Mouse (Mus musculus) forebrain, postnatal 0 days (tissue): ENCODE data around the gene Ttc21b. TPM values are rescaled to one million over a fixed set of nuclear protein-coding genes. Genes with fewer than 3 reads are reported as not detected.

ENCODE experiments used
- ATAC-seq: fragments of 200-750 bp; cut with Nextera tagmentation; 2 replicates; pipeline ENCODE4 v1.8.0; 2017; ENCODE audit warnings: mild to moderate bottlenecking, moderate library complexity
- DNase-seq: peaks from one replicate; pipeline ENCODE4 v3.0.0-alpha.2; 2015
- H3K27ac ChIP-seq: fragments of 300-500 bp; sonication (generic); 2 replicates; pipeline ENCODE4 v1.5.1; 2014; ENCODE audit warnings: low read depth, mild to moderate bottlenecking, antibody characterized with exemption, low read length, moderate library complexity, mixed read lengths
- H3K27me3 ChIP-seq: fragments of 300-500 bp; sonication (generic); 2 replicates; pipeline ENCODE4 v1.6.1; 2014; ENCODE audit warnings: mild to moderate bottlenecking, low read length, mixed read lengths; ENCODE audit not compliant: insufficient read depth
- H3K36me3 ChIP-seq: fragments of 300-500 bp; sonication (generic); 2 replicates; pipeline ENCODE4 v1.6.1; 2014; ENCODE audit warnings: mild to moderate bottlenecking, moderate library complexity; ENCODE audit not compliant: insufficient read depth
- H3K4me1 ChIP-seq: fragments of 300-500 bp; sonication (generic); 2 replicates; pipeline ENCODE4 v1.6.1; 2014; ENCODE audit warnings: antibody characterized with exemption; ENCODE audit not compliant: insufficient read depth
- H3K4me2 ChIP-seq: fragments of 300-500 bp; sonication (generic); 2 replicates; pipeline ENCODE4 v1.6.1; 2014; ENCODE audit warnings: low read depth, mild to moderate bottlenecking, moderate library complexity
- H3K4me3 ChIP-seq: fragments of 300-500 bp; sonication (generic); 2 replicates; pipeline ENCODE4 v1.5.1; 2014; ENCODE audit warnings: low read depth, low read length, mixed read lengths
- H3K9ac ChIP-seq: fragments of 300-500 bp; sonication (generic); 2 replicates; pipeline ENCODE4 v1.6.1; 2014; ENCODE audit warnings: mild to moderate bottlenecking
- H3K9me3 ChIP-seq: fragments of 300-500 bp; sonication (generic); 2 replicates; pipeline ENCODE4 v1.6.1; 2016; ENCODE audit warnings: low read length
- CTCF ChIP-seq: sonication (generic); IDR thresholded peaks from 2 replicates; pipeline ENCODE4 v1.5.1; 2016; ENCODE audit warnings: antibody characterized with exemption, control low read depth, low read depth
- WGBS: fragments of 180-500 bp; shearing (Covaris S2); extraction: QIAGEN DNeasy Blood & Tissue Kit; methylation state at CpG from one replicate; pipeline ENCODE4 v1.1.7; 2014; 5-methylcytosine and 5-hydroxymethylcytosine counted together
- polyA plus RNA-seq: library from polyadenylated mRNA; unstranded; fragments of >200 nt; fragmentation: Nextera tagmentation; extraction: Ambion mirVana; gene quantifications from 2 replicates; pipeline ENCODE4 v1.2.1, GENCODE M21; 2015
- total RNA-seq: library from RNA; depleted of rRNA; stranded (reverse); fragments of >200 nt; gene quantifications from 2 replicates; pipeline ENCODE4 v1.2.3, GENCODE M21; 2014; rRNA removed

Ttc21b gene
- total and polyA plus RNA-seq, 2 experiments from 2014 or later = 6.1 to 15.3 TPM

DNA sequence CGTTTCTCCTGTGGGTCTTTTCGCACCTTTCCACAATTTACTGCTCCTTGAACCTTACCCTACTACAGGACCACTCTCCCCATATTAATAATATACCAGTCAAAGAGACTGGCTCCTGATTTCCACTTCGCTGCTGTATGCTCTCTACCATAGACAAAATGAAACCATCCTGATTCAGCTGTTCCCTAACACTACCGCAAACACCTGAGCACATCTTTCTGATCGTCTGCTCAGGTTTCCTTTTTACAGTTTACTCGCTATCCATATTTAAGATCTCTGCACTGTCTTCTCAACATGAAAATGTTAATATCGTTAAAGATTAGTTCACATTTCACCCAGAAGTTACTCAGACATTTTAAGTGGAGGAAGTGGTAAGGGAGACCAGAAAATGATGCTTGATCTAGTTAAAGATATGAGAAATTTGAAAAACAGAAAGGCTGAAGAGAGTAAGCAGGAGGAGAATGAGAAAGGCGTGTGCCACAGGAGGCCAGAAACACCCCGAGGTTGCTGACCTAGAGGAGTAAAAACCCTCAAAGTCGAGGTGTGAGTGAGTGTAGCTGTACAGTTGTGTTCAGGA lies 107.7 kb downstream of the Ttc21b start:
- H3K4me3 ChIP-seq = no peak overlapping the region
- no peaks in the 10 kb centered on the region for H3K9me3 ChIP-seq
- no peaks in the 10 kb centered on the region for H3K36me3 ChIP-seq
- no peak for TF ChIP-seq CTCF
- ATAC-seq (no peak), DNase-seq (no peak)
- H3K4me1 ChIP-seq = no peaks in the 10 kb centered on the region
- no peak overlapping the region for H3K27ac ChIP-seq
- 86% methylated on average over 10 of the region's 10 CpGs for WGBS
- H3K27me3 ChIP-seq = no peaks in the 10 kb centered on the region
- no peak overlapping the region for H3K9ac ChIP-seq
- H3K4me2 ChIP-seq = no peak overlapping the region

GRCm38 (mm10) chr2:66146473-66146872 lies 109.9 kb downstream of the Ttc21b start:
- peak; percentile 32 for DNase-seq
- H3K4me3 ChIP-seq = no peak overlapping the region
- ATAC-seq = peak; percentile 36
- no peak for TF ChIP-seq CTCF
- no peaks in the 10 kb centered on the region for H3K4me1 ChIP-seq
- WGBS = 20% methylated on average over 4 of the region's 4 CpGs
- no peaks in the 10 kb centered on the region for H3K27me3 ChIP-seq
- no peaks in the 10 kb centered on the region for H3K9me3 ChIP-seq
- no peak overlapping the region for H3K27ac ChIP-seq
- H3K36me3 ChIP-seq = no peaks in the 10 kb centered on the region
- no peak overlapping the region for H3K9ac ChIP-seq
- no peak overlapping the region for H3K4me2 ChIP-seq

DNA sequence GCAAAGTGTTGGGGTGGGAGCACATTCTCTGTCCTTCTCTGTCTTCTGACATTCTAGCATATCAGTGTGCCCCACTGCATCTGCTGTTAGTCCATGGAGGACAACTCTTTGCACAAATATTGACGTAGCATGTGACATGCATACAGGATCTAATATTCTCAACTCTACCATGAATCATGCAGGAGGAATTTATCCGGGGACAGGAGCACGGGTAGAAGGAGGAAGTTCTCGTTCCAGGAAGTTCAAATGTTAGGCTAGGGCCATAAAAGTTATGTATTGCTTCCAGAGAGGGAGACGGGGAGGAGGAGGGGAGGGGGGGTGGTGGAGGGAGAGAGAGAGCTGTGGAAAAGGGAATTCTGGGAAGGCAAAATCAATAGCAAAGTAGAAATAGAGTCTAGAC lies 111.6 kb downstream of the Ttc21b start:
- H3K9me3 ChIP-seq = no peaks in the 10 kb centered on the region
- 83% methylated on average over 5 of the region's 5 CpGs for WGBS
- H3K27ac ChIP-seq = no peak overlapping the region
- H3K9ac ChIP-seq = no peak overlapping the region
- no peak for TF ChIP-seq CTCF
- no peak overlapping the region for H3K4me3 ChIP-seq
- no peak overlapping the region for H3K4me2 ChIP-seq
- ATAC-seq (no peak), DNase-seq (no peak)
- no peaks in the 10 kb centered on the region for H3K27me3 ChIP-seq
- H3K36me3 ChIP-seq = no peaks in the 10 kb centered on the region
- H3K4me1 ChIP-seq = no peaks in the 10 kb centered on the region; the same call in 1 of the 2 replicates

DNA sequence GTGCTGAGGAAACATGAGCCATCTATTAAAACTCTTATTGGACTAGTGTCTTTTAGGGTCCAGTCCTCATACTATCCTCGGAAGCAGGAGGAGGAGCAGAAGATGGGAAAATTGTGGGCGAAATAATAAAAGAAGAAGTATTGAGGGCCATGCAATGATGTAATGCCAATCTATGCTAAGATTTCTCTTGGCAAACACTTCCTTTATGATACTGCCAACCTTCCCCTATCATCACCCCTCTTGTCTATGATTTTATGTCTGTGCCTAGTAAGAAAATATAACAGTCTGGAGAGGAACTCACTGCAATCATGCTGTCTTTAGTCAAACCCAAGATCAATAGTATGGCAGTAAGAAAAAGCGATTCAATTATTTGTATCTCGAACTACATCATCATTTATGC lies 113.1 kb downstream of the Ttc21b start:
- no peaks in the 10 kb centered on the region for H3K9me3 ChIP-seq
- TF ChIP-seq CTCF = no peak
- no peak overlapping the region for H3K27ac ChIP-seq
- H3K4me3 ChIP-seq = no peak overlapping the region
- WGBS = 91% methylated on average over 4 of the region's 4 CpGs
- H3K4me1 ChIP-seq = no peaks in the 10 kb centered on the region; the same call in 1 of the 2 replicates
- no peak for ATAC-seq
- H3K9ac ChIP-seq = no peak overlapping the region
- H3K36me3 ChIP-seq = no peaks in the 10 kb centered on the region
- DNase-seq = no peak
- no peaks in the 10 kb centered on the region for H3K27me3 ChIP-seq
- H3K4me2 ChIP-seq = no peak overlapping the region

DNA sequence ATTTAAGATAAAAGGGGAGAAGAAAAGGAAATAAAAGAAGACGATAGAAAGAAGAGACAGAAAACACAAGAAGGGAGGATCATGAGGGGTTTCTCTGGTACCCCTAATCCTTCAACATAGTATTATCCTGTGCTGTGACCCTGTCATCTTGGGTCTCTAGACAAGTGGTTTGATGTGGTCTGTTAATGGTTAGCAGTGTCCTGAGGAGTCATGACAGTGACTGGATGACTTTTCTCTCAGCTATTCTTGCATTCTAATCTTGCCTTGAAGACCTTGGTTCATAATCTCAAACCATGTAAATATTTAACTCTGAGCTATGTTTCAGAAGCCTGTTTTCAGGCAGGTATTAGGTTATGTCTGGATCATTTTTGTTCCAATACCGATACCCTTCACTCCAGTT lies 113.7 kb downstream of the Ttc21b start:
- 87% methylated on average over 2 of the region's 2 CpGs for WGBS
- H3K27ac ChIP-seq = no peak overlapping the region
- no peak for ATAC-seq
- no peak overlapping the region for H3K9ac ChIP-seq
- no peaks in the 10 kb centered on the region for H3K36me3 ChIP-seq
- no peaks in the 10 kb centered on the region; the same call in 1 of the 2 replicates for H3K4me1 ChIP-seq
- H3K4me2 ChIP-seq = no peak overlapping the region
- DNase-seq = no peak
- no peaks in the 10 kb centered on the region for H3K27me3 ChIP-seq
- H3K9me3 ChIP-seq = no peaks in the 10 kb centered on the region
- no peak for TF ChIP-seq CTCF
- H3K4me3 ChIP-seq = no peak overlapping the region

DNA sequence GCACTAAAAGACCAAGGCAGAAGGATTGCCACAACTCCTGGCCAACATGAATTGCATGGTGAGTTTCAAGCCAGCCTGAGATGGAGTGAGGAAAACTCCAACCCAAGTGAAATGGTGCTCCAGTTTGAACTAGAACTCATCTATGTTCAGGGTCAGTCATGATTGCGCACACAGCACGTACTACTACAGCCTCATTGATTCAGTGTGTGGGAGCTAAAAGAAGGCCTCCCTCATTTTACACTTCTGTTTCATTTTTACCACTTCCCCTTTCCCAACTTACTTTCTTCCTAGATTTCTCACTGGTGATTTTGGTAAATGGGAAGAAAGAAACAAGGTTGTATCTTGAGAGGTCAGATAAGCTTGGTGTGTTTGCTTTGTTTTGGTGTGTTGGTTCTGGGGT lies 114.1 kb downstream of the Ttc21b start:
- ATAC-seq = no peak
- Histone ChIP-seq H3K9ac (no peak overlapping the region), H3K27ac (no peak overlapping the region), H3K9me3 (no peaks in the 10 kb centered on the region), H3K27me3 (no peaks in the 10 kb centered on the region), H3K4me1 (no peaks in the 10 kb centered on the region; the same call in 1 of the 2 replicates), H3K36me3 (no peaks in the 10 kb centered on the region), H3K4me3 (no peak overlapping the region), H3K4me2 (no peak overlapping the region)
- TF ChIP-seq CTCF = no peak
- DNase-seq = no peak
- 98% methylated on average over 2 of the region's 2 CpGs for WGBS

DNA sequence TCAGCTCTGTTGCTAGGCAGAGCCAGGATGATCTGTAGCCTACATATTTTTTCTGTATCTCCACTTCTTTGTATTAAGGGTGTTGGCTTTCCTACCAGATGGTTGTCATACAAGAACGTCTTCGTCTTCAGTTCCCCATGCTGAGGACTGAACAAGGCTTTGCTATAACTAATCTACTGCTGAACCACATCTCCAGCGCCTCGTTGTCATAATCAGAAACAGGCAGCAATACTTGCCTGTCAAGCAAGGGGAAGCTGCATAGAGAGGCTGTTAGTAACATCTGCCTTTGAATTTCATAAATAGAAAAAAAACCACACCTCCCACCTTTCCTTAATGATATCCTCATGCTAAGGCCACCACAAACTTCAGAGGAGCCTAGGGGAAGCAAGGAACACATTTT lies 116.2 kb downstream of the Ttc21b start:
- no peak for TF ChIP-seq CTCF
- H3K27me3 ChIP-seq = no peaks in the 10 kb centered on the region
- no peaks in the 10 kb centered on the region for H3K36me3 ChIP-seq
- peak; percentile 36 for DNase-seq
- H3K4me2 ChIP-seq = no peak overlapping the region
- no peaks in the 10 kb centered on the region for H3K9me3 ChIP-seq
- 61% methylated on average over 4 of the region's 4 CpGs for WGBS
- ATAC-seq = peak; percentile 66
- no peaks in the 10 kb centered on the region; the same call in 1 of the 2 replicates for H3K4me1 ChIP-seq
- H3K4me3 ChIP-seq = no peak overlapping the region
- H3K9ac ChIP-seq = no peak overlapping the region
- H3K27ac ChIP-seq = 0 out of 2 replicates have a peak overlapping the region, but pooled peaks have one; percentile 16

Other genes with a start within 250 kb of the Ttc21b start
- 2.0 and 4.6 TPM in 2 replicates for gene Galnt3, start 131.6 kb downstream of the Ttc21b start, total RNA-seq
- gene Galnt3, start 131.6 kb downstream of the Ttc21b start, polyA plus RNA-seq = 0.73 and 1.8 TPM in 2 replicates
- gene Scn1a, start 184.2 kb upstream of the Ttc21b start, total RNA-seq = 14.5 and 14.7 TPM in 2 replicates
- 7.8 and 13.1 TPM in 2 replicates for gene Scn1a, start 184.2 kb upstream of the Ttc21b start, polyA plus RNA-seq